Mouse (Mus musculus) bone marrow macrophage, adult 2 months (primary cell): ENCODE results near the gene Gm20908. TPM values are rescaled to one million over a fixed set of nuclear protein-coding genes. Genes with fewer than 3 reads are reported as not detected.
"Not testable (repeated sequence)": the region's sequence is repeated elsewhere in the genome, so short reads cannot be mapped to it uniquely, and the experiment has no call there.

ENCODE experiments used
- H3K27ac ChIP-seq: 2 replicates; pipeline ENCODE4 v1.5.1; 2012; ENCODE audit warnings: low read depth, low read length; ENCODE audit not compliant: insufficient read depth
- H3K4me1 ChIP-seq: 2 replicates; pipeline ENCODE4 v1.6.1; 2012; ENCODE audit warnings: low read length; ENCODE audit not compliant: control insufficient read depth, insufficient read depth
- H3K4me3 ChIP-seq: 2 replicates; pipeline ENCODE4 v1.5.1; 2012; ENCODE audit warnings: mild to moderate bottlenecking, low read length, moderate library complexity; ENCODE audit not compliant: insufficient read depth
- polyA plus RNA-seq: library from polyadenylated mRNA; stranded (reverse); fragments of >200 nt; gene quantifications from 2 replicates; pipeline ENCODE4 v1.2.4, GENCODE M21; 2012; ENCODE audit not compliant: missing spikeins, insufficient read depth, insufficient read length

Gm20908 gene
- polyA plus RNA-seq, result not detected in 2 replicates

DNA sequence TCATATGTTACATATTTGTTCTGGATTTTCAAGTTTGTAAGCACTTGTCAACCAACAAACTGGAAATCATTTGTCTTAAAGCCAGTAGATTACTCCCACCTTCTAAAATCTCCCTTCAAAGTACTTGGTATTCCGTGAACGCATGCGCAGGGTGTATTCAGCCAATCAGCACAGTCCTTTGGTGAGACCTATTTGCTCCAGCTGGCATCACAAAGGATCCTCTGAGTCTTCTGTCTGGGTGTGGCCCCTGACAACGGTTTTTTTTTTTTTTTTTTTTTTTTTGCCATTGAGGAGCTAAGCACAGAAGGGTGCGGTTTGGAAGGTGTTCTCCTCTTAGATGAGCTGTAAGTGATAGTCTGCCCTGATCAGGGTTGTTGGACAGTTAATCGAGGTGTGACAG is at the start of gene Gm20908:
Gene Gm20908, plus strand, starts transcription at position 301 of the 400 bp plus-strand sequence.
- H3K4me1 ChIP-seq, H3K27ac ChIP-seq, H3K4me3 ChIP-seq: not testable (repeated sequence)
